12 mouse cellular contexts compared by ENCODE assay signal in the genomic region with DNA sequence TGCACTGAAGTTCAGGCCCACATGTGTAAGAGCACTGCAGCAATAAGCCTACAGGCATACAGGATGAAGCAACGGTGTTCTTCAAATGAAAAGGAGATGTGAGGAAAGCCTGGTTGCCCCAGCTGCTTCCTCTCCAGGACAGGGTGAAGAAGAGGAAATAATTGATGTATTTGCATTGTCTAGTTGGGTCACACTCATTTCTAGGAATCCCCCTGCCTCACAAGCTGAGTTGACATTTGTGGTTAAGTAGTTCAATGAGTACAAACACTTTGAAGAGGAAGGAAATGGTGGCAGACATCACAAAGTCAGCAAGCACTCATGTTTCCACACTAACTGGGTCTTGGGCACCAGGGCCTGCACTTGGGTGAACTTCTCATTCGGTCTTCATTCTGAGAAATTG.
DNase-seq lines count a peak whose midpoint lies in the region; ATAC-seq and TF ChIP-seq lines count a peak whose summit lies in the region.
"Had no signal": no experiment of that assay in that cellular context is flagged by ENCODE, and none has a peak within 500 bp of the region (broad histone marks: within the 10 kb centered on the region; RNA-seq: fewer than 3 reads in every experiment).

No protein-coding gene starts in this region.

- ATAC-seq in liver, embryonic 14.5 days (ENCODE audit: insufficient read depth): no peak
- ATAC-seq in intestine, embryonic 15.5 days: no peak
- ATAC-seq in stomach, postnatal 0 days (ENCODE audit: low FRiP score, low TSS enrichment): no peak

- no peak for TF ChIP-seq EP300 in liver, embryonic 14.5 days (IDR thresholded peaks at IDR 0.05; ENCODE audit: low read depth)
- no peak for TF ChIP-seq EP300 in stomach, postnatal 0 days (optimal IDR thresholded peaks at IDR 0.05)

- DNase-seq in A20 (ENCODE audit: low read depth, low spot score): peak; percentile 44
- peak; percentile 79 for DNase-seq in CD4-positive helper T cell, adult 2 months (ENCODE audit: low read depth, low spot score)
- peak in 2 of 3 experiments; percentile 5 to 41 for DNase-seq in liver, embryonic 14.5 days (ENCODE audit: low read depth in 3 of 3, low spot score in 3 of 3)
- DNase-seq in skeletal muscle tissue, adult 2 months (ENCODE audit: low read depth, low spot score): peak; percentile 29
- DNase-seq in stomach, postnatal 0 days (ENCODE audit: low spot score): no peak
- DNase-seq in frontal cortex, postnatal 14 days (ENCODE audit: low spot score in 2 of 2): no peak

- H3K4me1 ChIP-seq in liver, embryonic 14.5 days (replicated peaks; ENCODE audit: control insufficient read depth in 2 of 2, insufficient read depth in 2 of 2, low read length in 1 of 2): no peaks in the 10 kb centered on the region
- no peaks in the 10 kb centered on the region for H3K4me1 ChIP-seq in intestine, embryonic 15.5 days (replicated peaks)
- no peaks in the 10 kb centered on the region for H3K4me1 ChIP-seq in stomach, postnatal 0 days (replicated peaks; ENCODE audit: control insufficient read depth, insufficient read depth)
- H3K4me1 ChIP-seq: embryonic facial prominence, embryonic 12.5 days; liver, embryonic 15.5 days; neural tube, embryonic 13.5 days had no signal

- H3K9me3 ChIP-seq in liver, embryonic 14.5 days (ENCODE audit: control insufficient read depth, low read length): no peaks in the 10 kb centered on the region
- H3K9me3 ChIP-seq in intestine, embryonic 15.5 days: no peaks in the 10 kb centered on the region
- H3K9me3 ChIP-seq in stomach, postnatal 0 days (ENCODE audit: control insufficient read depth, low read length): no peaks in the 10 kb centered on the region
- H3K9me3 ChIP-seq: embryonic facial prominence, embryonic 12.5 days; liver, embryonic 15.5 days; neural tube, embryonic 13.5 days had no signal

- TF ChIP-seq CTCF in liver, embryonic 14.5 days (IDR thresholded peaks at IDR 0.05; ENCODE audit: low read depth): no peak
- no peak for TF ChIP-seq CTCF in stomach, postnatal 0 days (IDR thresholded peaks at IDR 0.05; ENCODE audit: low read depth)

- no peaks in the 10 kb centered on the region for H3K27me3 ChIP-seq in liver, embryonic 14.5 days (ENCODE audit: control insufficient read depth, insufficient read depth, low read length)
- H3K27me3 ChIP-seq in intestine, embryonic 15.5 days (replicated peaks): no peaks in the 10 kb centered on the region
- no peaks in the 10 kb centered on the region for H3K27me3 ChIP-seq in stomach, postnatal 0 days (ENCODE audit: control insufficient read depth, insufficient read depth, low read length)
- H3K27me3 ChIP-seq: embryonic facial prominence, embryonic 12.5 days; liver, embryonic 15.5 days; neural tube, embryonic 13.5 days had no signal

- H3K9ac ChIP-seq in liver, embryonic 14.5 days (replicated peaks): no peak overlapping the region
- H3K9ac ChIP-seq in intestine, embryonic 15.5 days: no peak overlapping the region
- no peak overlapping the region for H3K9ac ChIP-seq in stomach, postnatal 0 days (ENCODE audit: low read length)
- H3K9ac ChIP-seq: embryonic facial prominence, embryonic 12.5 days; hindbrain, embryonic 14.5 days; liver, embryonic 15.5 days; neural tube, embryonic 13.5 days had no signal

- H3K4me3 ChIP-seq in liver, embryonic 14.5 days (ENCODE audit: insufficient read depth in 1 of 2, low read depth in 2 of 2, low read length in 2 of 2): no peak overlapping the region
- H3K4me3 ChIP-seq in intestine, embryonic 15.5 days (replicated peaks): no peak overlapping the region
- H3K4me3 ChIP-seq in stomach, postnatal 0 days (ENCODE audit: low read depth, low read length): no peak overlapping the region
- H3K4me3 ChIP-seq: embryonic facial prominence, embryonic 12.5 days; layer of hippocampus, adult 2 months; liver, embryonic 15.5 days; neural tube, embryonic 13.5 days had no signal

- no peak overlapping the region for H3K4me2 ChIP-seq in liver, embryonic 14.5 days (ENCODE audit: low read depth)
- no peak overlapping the region for H3K4me2 ChIP-seq in intestine, embryonic 15.5 days (replicated peaks)
- H3K4me2 ChIP-seq in stomach, postnatal 0 days (replicated peaks; ENCODE audit: low read depth): no peak overlapping the region
- H3K4me2 ChIP-seq: embryonic facial prominence, embryonic 12.5 days; hindbrain, embryonic 14.5 days; liver, embryonic 15.5 days; neural tube, embryonic 13.5 days had no signal

- 16% methylated on average over 2 of the region's 2 CpGs for WGBS in liver, embryonic 14.5 days (ENCODE audit: insufficient replicate concordance)
- WGBS in intestine, embryonic 15.5 days: 67% methylated on average over 2 of the region's 2 CpGs
- 80% methylated on average over 2 of the region's 2 CpGs for WGBS in stomach, postnatal 0 days

- no peaks in the 10 kb centered on the region for H3K36me3 ChIP-seq in liver, embryonic 14.5 days (replicated peaks; ENCODE audit: control insufficient read depth, insufficient read depth, low read depth)
- no peaks in the 10 kb centered on the region for H3K36me3 ChIP-seq in intestine, embryonic 15.5 days
- no peaks in the 10 kb centered on the region for H3K36me3 ChIP-seq in stomach, postnatal 0 days (ENCODE audit: control insufficient read depth, insufficient read depth, low read length)
- H3K36me3 ChIP-seq: embryonic facial prominence, embryonic 12.5 days; liver, embryonic 15.5 days; neural tube, embryonic 13.5 days had no signal

- no peak overlapping the region for H3K27ac ChIP-seq in liver, embryonic 14.5 days
- H3K27ac ChIP-seq in intestine, embryonic 15.5 days: no peak overlapping the region
- no peak overlapping the region for H3K27ac ChIP-seq in stomach, postnatal 0 days (replicated peaks)
- H3K27ac ChIP-seq: embryonic facial prominence, embryonic 12.5 days; hindbrain, embryonic 14.5 days; layer of hippocampus, adult 2 months; liver, embryonic 15.5 days; neural tube, embryonic 13.5 days had no signal

Comparison
In these comparisons a context has a peak if more than half of its experiments do, and no peak if none do; other contexts are left out.
1. DNase-seq: peak in A20 (single experiment), CD4-positive helper T cell, adult 2 months (single experiment), liver, embryonic 14.5 days (2 of 3) and skeletal muscle tissue, adult 2 months (single experiment); none in stomach, postnatal 0 days (single experiment) and frontal cortex, postnatal 14 days (0 of 2).